Mouse (Mus musculus) lung, adult 2 months (tissue): ENCODE results near the gene Btnl2. TPM values are rescaled to one million over a fixed set of nuclear protein-coding genes. Genes with fewer than 3 reads are reported as not detected.

Experiments
- DNase-seq: peaks from one replicate; pipeline ENCODE4 v3.0.0; 2022
- H3K4me1 ChIP-seq: fragments of 200-500 bp; 2 replicates; pipeline ENCODE4 v1.6.1; 2011; ENCODE audit warnings: low read length; ENCODE audit not compliant: control insufficient read depth, insufficient read depth
- H3K4me3 ChIP-seq: fragments of 200-500 bp; replicated peaks from 2 replicates; pipeline ENCODE3; 2011; ENCODE audit warnings: low read depth, mild to moderate bottlenecking, control low read depth, low read length; ENCODE audit errors: extremely low read depth
- CTCF ChIP-seq: fragments of 200-500 bp; IDR thresholded peaks from 2 replicates; pipeline ENCODE4 v1.5.1; 2011; ENCODE audit warnings: mild to moderate bottlenecking, low read length, control low read depth; ENCODE audit not compliant: insufficient read depth
- POLR2A ChIP-seq: fragments of 200-500 bp; IDR thresholded peaks from 2 replicates; pipeline ENCODE4 v1.6.1; 2011; ENCODE audit warnings: low read depth, mild to moderate bottlenecking, control low read depth, low read length, borderline replicate concordance; ENCODE audit errors: extremely low read depth
- WGBS: fragments of 180-500 bp; shearing (Covaris S2); methylation state at CpG from one replicate; pipeline ENCODE4 v1.1.7; 2018; 5-methylcytosine and 5-hydroxymethylcytosine counted together
- polyA plus RNA-seq: library from polyadenylated mRNA; depleted of rRNA; stranded (reverse); fragments of >200 nt; gene quantifications from 2 replicates; pipeline ENCODE4 v1.2.3, GENCODE M21; 2012

Btnl2 gene
- polyA plus RNA-seq, 1 experiment, result 0.78 TPM

- TF ChIP-seq CTCF (no peak), POLR2A (no peak)
- no peak for DNase-seq
- 65% methylated on average over 9 of the region's 9 CpGs for WGBS
Measured at GRCm38 (mm10) chr17:34314286-34314685, 40.3 kb upstream of the Btnl2 start.

GRCm38 (mm10) chr17:34315512-34315911 lies 39.1 kb upstream of the Btnl2 start:
- WGBS, result 61% methylated on average over 1 of the region's 1 CpGs
- no peak for DNase-seq
- H3K4me1 ChIP-seq, result 0 out of 2 replicates have a peak, but pooled peaks cover 2% of the 10 kb centered on the region
- no peak overlapping the region for H3K4me3 ChIP-seq
- no peak for TF ChIP-seq CTCF
- no peak for TF ChIP-seq POLR2A

More at GRCm38 (mm10) chr17:34314286-34314685, 40.3 kb upstream of the Btnl2 start:
- H3K4me3 ChIP-seq, result no peak overlapping the region
- H3K4me1 ChIP-seq, result 0 out of 2 replicates have a peak, but pooled peaks cover 2% of the 10 kb centered on the region

DNA sequence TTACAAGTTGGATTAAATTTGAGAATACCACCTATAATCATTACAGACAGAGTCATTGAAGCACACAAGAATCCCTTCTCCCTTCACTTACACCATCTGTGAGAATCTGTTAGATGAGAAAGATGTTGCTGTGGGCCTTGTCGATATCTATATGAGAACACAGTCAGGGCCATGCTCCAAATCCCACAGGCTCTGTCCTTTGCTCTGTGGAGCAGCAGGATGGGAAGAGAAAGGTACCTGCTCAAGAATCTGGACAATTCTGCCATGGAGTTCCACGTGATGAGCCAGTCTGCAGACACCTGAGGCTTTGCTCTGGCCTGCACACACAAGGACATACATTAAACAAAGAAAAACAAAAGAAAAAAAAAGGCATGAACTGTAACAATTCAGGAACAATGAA lies 37.9 kb upstream of the Btnl2 start:
- DNase-seq, result no peak
- Histone ChIP-seq H3K4me1 (0 out of 2 replicates have a peak, but pooled peaks cover 2% of the 10 kb centered on the region), H3K4me3 (no peak overlapping the region)
- 68% methylated on average over 2 of the region's 2 CpGs for WGBS
- TF ChIP-seq CTCF (no peak), POLR2A (no peak)

DNA sequence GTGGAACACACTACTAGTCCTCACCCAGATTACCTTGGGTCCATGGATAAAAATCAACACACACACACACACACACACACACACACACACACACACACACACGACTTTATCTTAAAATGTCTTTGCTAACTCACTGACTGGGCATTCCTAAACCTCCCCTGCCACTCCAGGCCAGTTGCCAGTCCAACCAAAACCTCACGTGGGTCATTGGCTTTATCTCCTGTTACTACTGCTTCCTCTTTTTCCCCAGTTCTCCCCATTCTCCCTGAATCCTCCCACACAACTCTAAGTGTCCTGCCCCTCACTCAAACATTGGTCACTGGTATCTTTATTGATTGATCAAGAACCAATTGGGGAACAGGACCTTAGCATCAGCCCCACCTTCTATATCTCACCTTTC lies 37.3 kb upstream of the Btnl2 start:
- DNase-seq, result no peak
- no peaks in the 10 kb centered on the region for H3K4me1 ChIP-seq
- no peak overlapping the region for H3K4me3 ChIP-seq
- 29% methylated on average over 2 of the region's 2 CpGs for WGBS
- TF ChIP-seq CTCF, result no peak

- TF ChIP-seq CTCF (no peak), POLR2A (no peak)
- 46% methylated on average over 4 of the region's 4 CpGs for WGBS
- Histone ChIP-seq H3K4me1 (no peaks in the 10 kb centered on the region), H3K4me3 (no peak within 1 kb of the TSS)
- DNase-seq, result no peak
Measured at GRCm38 (mm10) chr17:34325436-34325835, 29.2 kb upstream of the Btnl2 start, which contains the start of gene H2-Eb2. TSS of gene H2-Eb2 (plus strand) at chr17:34325665.

GRCm38 (mm10) chr17:34326373-34326772 lies 28.2 kb upstream of the Btnl2 start:
- TF ChIP-seq CTCF, result no peak
- no peak for TF ChIP-seq POLR2A
- DNase-seq, result no peak
- Histone ChIP-seq H3K4me3 (no peak overlapping the region), H3K4me1 (no peaks in the 10 kb centered on the region)
- WGBS, result 76% methylated on average over 3 of the region's 3 CpGs

DNA sequence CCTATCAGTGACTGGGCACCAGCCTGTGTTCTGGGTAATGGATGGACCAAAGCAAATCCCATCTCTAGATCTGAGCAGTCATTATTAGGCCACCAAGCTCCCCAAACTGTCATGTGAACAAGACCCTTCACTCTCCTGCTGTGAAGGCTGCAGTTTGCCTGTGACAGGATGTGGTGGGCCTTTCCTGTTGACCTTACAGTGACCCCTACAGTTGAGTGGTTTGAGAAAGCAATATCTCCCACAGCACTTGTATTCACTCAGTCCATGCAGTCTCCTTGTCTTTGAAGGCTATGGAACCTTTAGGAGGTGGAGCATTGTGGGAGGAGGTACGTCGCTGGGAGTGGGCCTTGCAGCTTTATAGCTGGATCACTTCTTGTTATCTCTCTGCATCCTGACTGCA lies 24.8 kb upstream of the Btnl2 start:
- Histone ChIP-seq H3K4me1 (no peaks in the 10 kb centered on the region), H3K4me3 (no peak overlapping the region)
- TF ChIP-seq POLR2A (no peak), CTCF (no peak)
- 60% methylated on average over 2 of the region's 2 CpGs for WGBS
- no peak for DNase-seq

GRCm38 (mm10) chr17:34331200-34331599 lies 23.4 kb upstream of the Btnl2 start:
- no peak for TF ChIP-seq CTCF
- TF ChIP-seq POLR2A, result no peak
- no peak for DNase-seq
- Histone ChIP-seq H3K4me3 (no peak overlapping the region), H3K4me1 (no peaks in the 10 kb centered on the region)
- 94% methylated on average over 1 of the region's 1 CpGs for WGBS

- Histone ChIP-seq H3K4me1 (no peaks in the 10 kb centered on the region), H3K4me3 (no peak overlapping the region)
- WGBS, result 54% methylated on average over 3 of the region's 3 CpGs
- no peak for TF ChIP-seq CTCF
- TF ChIP-seq POLR2A, result no peak
- DNase-seq, result no peak
Measured at GRCm38 (mm10) chr17:34340619-34341402, 13.8 kb upstream of the Btnl2 start.

DNA sequence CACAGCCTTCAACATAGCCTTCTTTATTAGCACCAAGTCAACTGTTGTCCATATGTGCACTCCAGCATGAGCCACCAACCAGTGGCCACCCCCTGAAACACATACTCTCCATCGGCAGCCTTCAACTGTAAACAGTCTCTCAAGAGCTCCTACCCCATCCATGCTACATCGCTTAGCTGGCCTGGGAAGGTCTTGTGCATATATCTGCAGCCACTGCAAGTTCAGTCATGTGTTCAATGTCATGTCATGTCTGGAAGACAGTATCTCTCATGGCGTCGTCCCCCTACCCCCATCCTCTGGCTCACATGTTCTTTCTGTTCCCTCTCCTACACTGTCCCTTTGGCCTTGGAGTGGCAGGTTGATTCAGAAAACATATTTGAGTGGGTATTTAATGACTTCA lies 9.7 kb upstream of the Btnl2 start:
- H3K4me1 ChIP-seq, result no peaks in the 10 kb centered on the region; the same call in 1 of the 2 replicates
- no peak for TF ChIP-seq CTCF
- no peak for TF ChIP-seq POLR2A
- no peak for DNase-seq
- no peak overlapping the region for H3K4me3 ChIP-seq
- WGBS, result 86% methylated on average over 4 of the region's 4 CpGs
